Mouse (Mus musculus) kidney, embryonic 15.5 days (tissue): Measurements from ENCODE around the gene Trak1. TPM values are rescaled to one million over a fixed set of nuclear protein-coding genes. Genes with fewer than 3 reads are reported as not detected.
A peak's percentile ranks its signal among the peaks of the same experiment; 100 is the strongest.

Source experiments
- ATAC-seq: fragments of 200-750 bp; cut with Nextera tagmentation; replicated peaks from 2 replicates; pipeline ENCODE4 v1.8.0; 2017; ENCODE audit warnings: moderate TSS enrichment; ENCODE audit not compliant: low FRiP score
- H3K27ac ChIP-seq: fragments of 300-500 bp; sonication (generic); 2 replicates; pipeline ENCODE4 v1.5.1; 2015; ENCODE audit warnings: mild to moderate bottlenecking, inconsistent platforms
- H3K27me3 ChIP-seq: fragments of 300-500 bp; sonication (generic); 2 replicates; pipeline ENCODE4 v1.6.1; 2015; ENCODE audit warnings: inconsistent platforms
- H3K36me3 ChIP-seq: fragments of 300-500 bp; sonication (generic); 2 replicates; pipeline ENCODE4 v1.6.1; 2015; ENCODE audit warnings: inconsistent platforms
- H3K4me1 ChIP-seq: fragments of 300-500 bp; sonication (generic); 2 replicates; pipeline ENCODE4 v1.6.1; 2015; ENCODE audit warnings: inconsistent platforms
- H3K4me2 ChIP-seq: fragments of 300-500 bp; sonication (generic); 2 replicates; pipeline ENCODE4 v1.6.1; 2015; ENCODE audit warnings: moderate library complexity, mild to moderate bottlenecking, inconsistent platforms
- H3K4me3 ChIP-seq: fragments of 300-500 bp; sonication (generic); replicated peaks from 2 replicates; pipeline ENCODE4 v1.5.1; 2015; ENCODE audit warnings: mild to moderate bottlenecking, inconsistent platforms
- H3K9ac ChIP-seq: fragments of 300-500 bp; sonication (generic); 2 replicates; pipeline ENCODE4 v1.6.1; 2015; ENCODE audit warnings: mild to moderate bottlenecking, inconsistent platforms
- H3K9me3 ChIP-seq: fragments of 300-500 bp; sonication (generic); replicated peaks from 2 replicates; pipeline ENCODE4 v1.6.1; 2016; ENCODE audit warnings: inconsistent platforms
- WGBS: fragments of 180-500 bp; shearing (Covaris S2); methylation state at CpG from one replicate; pipeline ENCODE4 v1.1.7; 2015; ENCODE audit warnings: mixed read lengths; 5-methylcytosine and 5-hydroxymethylcytosine counted together
- polyA plus RNA-seq: library from polyadenylated mRNA; unstranded; fragments of >200 nt; fragmentation: Nextera tagmentation; extraction: Ambion mirVana; gene quantifications from 2 replicates; pipeline ENCODE4 v1.2.1, GENCODE M21; 2015

Gene Trak1
- polyA plus RNA-seq, 1 experiment from 2014 or later: 18.7 TPM

- ATAC-seq: peak; percentile 98
- WGBS: under 1% methylated on average over 59 of the region's 59 CpGs
- Histone ChIP-seq H3K4me1 (peaks cover 18% of the 10 kb centered on the region), H3K9me3 (0 out of 2 replicates have a peak, but pooled peaks cover under 1% of the 10 kb centered on the region), H3K27ac (peak within 1 kb of the TSS; percentile 95), H3K4me3 (peak within 1 kb of the TSS; percentile 84), H3K4me2 (peak within 1 kb of the TSS; percentile 84), H3K36me3 (peaks cover 2% of the 10 kb centered on the region; the same call in 1 of the 2 replicates), H3K9ac (peak within 1 kb of the TSS; percentile 56), H3K27me3 (no peaks in the 10 kb centered on the region)
Measured at GRCm38 (mm10) chr9:121277118-121278060, 19.9 kb upstream of the Trak1 start, which contains the start of gene Ulk4. Ulk4 (minus strand) TSS chr9:121277197.

- ATAC-seq: no peak
- WGBS: 88% methylated on average over 5 of the region's 5 CpGs
- H3K27me3 ChIP-seq: no peaks in the 10 kb centered on the region
Measured at GRCm38 (mm10) chr9:121279216-121279615, 18.1 kb upstream of the Trak1 start.

GRCm38 (mm10) chr9:121281891-121282290, 15.4 kb upstream of the Trak1 start:
- WGBS: 84% methylated on average over 6 of the region's 6 CpGs
- 0 out of 2 replicates have a peak, but pooled peaks cover 5% of the 10 kb centered on the region for H3K9me3 ChIP-seq
- H3K9ac ChIP-seq: no peak overlapping the region
- no peak overlapping the region for H3K4me2 ChIP-seq
- no peak for ATAC-seq
- no peak overlapping the region for H3K27ac ChIP-seq
- H3K4me1 ChIP-seq: peaks cover 20% of the 10 kb centered on the region
- H3K36me3 ChIP-seq: peaks cover 5% of the 10 kb centered on the region; the same call in 1 of the 2 replicates
- no peak overlapping the region for H3K4me3 ChIP-seq
- H3K27me3 ChIP-seq: no peaks in the 10 kb centered on the region

More at GRCm38 (mm10) chr9:121279216-121279615, 18.1 kb upstream of the Trak1 start:
- H3K4me3 ChIP-seq: no peak overlapping the region
- H3K4me2 ChIP-seq: no peak overlapping the region
- H3K9ac ChIP-seq: no peak overlapping the region
- H3K36me3 ChIP-seq: peaks cover 5% of the 10 kb centered on the region; the same call in 1 of the 2 replicates
- 0 out of 2 replicates have a peak, but pooled peaks cover 5% of the 10 kb centered on the region for H3K9me3 ChIP-seq
- H3K27ac ChIP-seq: no peak overlapping the region
- peaks cover 18% of the 10 kb centered on the region for H3K4me1 ChIP-seq

- 94% methylated on average over 6 of the region's 6 CpGs for WGBS
Measured at GRCm38 (mm10) chr9:121283620-121284185, 13.6 kb upstream of the Trak1 start.

GRCm38 (mm10) chr9:121284422-121284821, 12.9 kb upstream of the Trak1 start:
- Histone ChIP-seq H3K9me3 (0 out of 2 replicates have a peak, but pooled peaks cover 5% of the 10 kb centered on the region), H3K4me2 (no peak overlapping the region), H3K27me3 (no peaks in the 10 kb centered on the region), H3K4me1 (peaks cover 10% of the 10 kb centered on the region), H3K9ac (no peak overlapping the region), H3K27ac (no peak overlapping the region), H3K36me3 (peaks cover 5% of the 10 kb centered on the region; the same call in 1 of the 2 replicates), H3K4me3 (no peak overlapping the region)
- ATAC-seq: no peak
- 88% methylated on average over 3 of the region's 3 CpGs for WGBS

More at GRCm38 (mm10) chr9:121283620-121284185, 13.6 kb upstream of the Trak1 start:
- peaks cover 10% of the 10 kb centered on the region for H3K4me1 ChIP-seq
- no peak overlapping the region for H3K9ac ChIP-seq
- H3K9me3 ChIP-seq: 0 out of 2 replicates have a peak, but pooled peaks cover 5% of the 10 kb centered on the region
- no peaks in the 10 kb centered on the region for H3K27me3 ChIP-seq
- no peak for ATAC-seq
- H3K27ac ChIP-seq: no peak overlapping the region
- no peak overlapping the region for H3K4me3 ChIP-seq
- peaks cover 5% of the 10 kb centered on the region; the same call in 1 of the 2 replicates for H3K36me3 ChIP-seq
- H3K4me2 ChIP-seq: no peak overlapping the region

GRCm38 (mm10) chr9:121285341-121286324, 11.7 kb upstream of the Trak1 start:
- peak overlapping the region; percentile 64 for H3K4me2 ChIP-seq
- WGBS: 15% methylated on average over 29 of the region's 29 CpGs
- peak overlapping the region; percentile 73 for H3K27ac ChIP-seq
- H3K9me3 ChIP-seq: 0 out of 2 replicates have a peak, but pooled peaks cover 5% of the 10 kb centered on the region
- H3K4me1 ChIP-seq: peaks cover 10% of the 10 kb centered on the region
- no peaks in the 10 kb centered on the region for H3K27me3 ChIP-seq
- peak overlapping the region; percentile 51 for H3K4me3 ChIP-seq
- peaks cover 5% of the 10 kb centered on the region; the same call in 1 of the 2 replicates for H3K36me3 ChIP-seq
- ATAC-seq: peak; percentile 91
- H3K9ac ChIP-seq: peak overlapping the region; percentile 27

GRCm38 (mm10) chr9:121286325-121286901, 10.9 kb upstream of the Trak1 start:
- 70% methylated on average over 3 of the region's 3 CpGs for WGBS
- Histone ChIP-seq H3K9ac (peak overlapping the region; percentile 27; the same call in 1 of the 2 replicates), H3K4me3 (peak overlapping the region; percentile 51), H3K27ac (peak overlapping the region; percentile 73), H3K27me3 (no peaks in the 10 kb centered on the region), H3K9me3 (peaks cover 5% of the 10 kb centered on the region; the same call in 1 of the 2 replicates), H3K4me2 (peak overlapping the region; percentile 64), H3K4me1 (peaks cover 10% of the 10 kb centered on the region), H3K36me3 (peaks cover 5% of the 10 kb centered on the region; the same call in 1 of the 2 replicates)
- peak; percentile 52 for ATAC-seq

GRCm38 (mm10) chr9:121291275-121291674, 6.0 kb upstream of the Trak1 start:
- no peaks in the 10 kb centered on the region; the same call in 1 of the 2 replicates for H3K9me3 ChIP-seq
- H3K4me2 ChIP-seq: no peak overlapping the region
- H3K27ac ChIP-seq: no peak overlapping the region
- H3K36me3 ChIP-seq: no peaks in the 10 kb centered on the region
- ATAC-seq: no peak
- peaks cover 2% of the 10 kb centered on the region for H3K4me1 ChIP-seq
- peaks cover 13% of the 10 kb centered on the region for H3K27me3 ChIP-seq
- H3K9ac ChIP-seq: no peak overlapping the region
- no peak overlapping the region for H3K4me3 ChIP-seq
- 76% methylated on average over 2 of the region's 2 CpGs for WGBS

- no peaks in the 10 kb centered on the region; the same call in 1 of the 2 replicates for H3K9me3 ChIP-seq
- WGBS: 80% methylated on average over 7 of the region's 7 CpGs
- no peak overlapping the region for H3K27ac ChIP-seq
- H3K27me3 ChIP-seq: peaks cover 18% of the 10 kb centered on the region
- H3K4me3 ChIP-seq: no peak overlapping the region
- no peaks in the 10 kb centered on the region for H3K36me3 ChIP-seq
- no peak for ATAC-seq
- no peak overlapping the region for H3K9ac ChIP-seq
- H3K4me2 ChIP-seq: no peak overlapping the region
- H3K4me1 ChIP-seq: peaks cover 7% of the 10 kb centered on the region
Measured at GRCm38 (mm10) chr9:121293187-121293586, 4.1 kb upstream of the Trak1 start.

GRCm38 (mm10) chr9:121295221-121295620, 2.1 kb upstream of the Trak1 start:
- Histone ChIP-seq H3K27ac (no peak overlapping the region), H3K27me3 (peaks cover 18% of the 10 kb centered on the region), H3K4me1 (peaks cover 27% of the 10 kb centered on the region), H3K9ac (no peak overlapping the region), H3K4me2 (no peak overlapping the region), H3K36me3 (no peaks in the 10 kb centered on the region), H3K9me3 (no peaks in the 10 kb centered on the region; the same call in 1 of the 2 replicates), H3K4me3 (no peak overlapping the region)
- no peak for ATAC-seq
- 61% methylated on average over 7 of the region's 7 CpGs for WGBS
